Mouse (Mus musculus) naive thymus-derived CD4-positive, alpha-beta T cell, adult 5 months (primary cell): ENCODE measurements around the gene Ppp4r1. TPM values are rescaled to one million over a fixed set of nuclear protein-coding genes. Genes with fewer than 3 reads are reported as not detected.

Source experiments
- polyA plus RNA-seq: library from polyadenylated mRNA; unstranded; fragments of 100-300 nt; shearing (Covaris generic); gene quantifications from one replicate; pipeline ENCODE4 v1.2.1, GENCODE M21; 2017

The Ppp4r1 gene
- 56.4 TPM for polyA plus RNA-seq

DNA sequence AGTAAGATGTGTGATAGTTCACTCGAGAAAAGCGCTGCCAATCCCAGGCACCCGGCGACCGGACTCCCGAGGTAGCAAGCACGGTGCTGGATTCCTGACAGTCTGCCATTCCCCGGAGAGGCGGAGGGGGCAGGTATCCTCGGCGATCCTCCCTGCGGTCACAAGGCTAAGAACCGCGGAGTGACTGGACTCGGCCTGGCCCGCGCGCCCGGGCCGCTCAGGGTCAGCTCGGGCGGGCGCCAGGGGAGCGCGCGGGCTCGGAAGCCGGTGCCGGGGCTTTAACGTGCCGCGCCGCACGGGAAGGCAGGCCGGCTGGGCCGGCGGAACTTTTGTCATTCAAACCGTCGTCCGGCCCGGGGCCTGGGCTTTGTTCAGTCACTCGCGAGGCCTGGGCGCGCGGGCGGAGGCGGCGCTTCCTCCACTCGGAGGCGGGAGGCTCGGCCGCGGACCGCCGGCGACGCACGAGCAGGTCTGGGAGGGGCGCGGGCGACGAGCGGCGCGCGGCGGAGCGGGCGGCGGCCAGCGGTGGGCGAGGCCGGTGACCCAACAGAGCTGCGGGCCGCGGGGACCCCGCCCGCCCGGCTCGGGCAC is at the start of gene Ppp4r1:
Gene Ppp4r1, plus strand, starts transcription at position 23 of the 591 bp plus-strand sequence.

DNA sequence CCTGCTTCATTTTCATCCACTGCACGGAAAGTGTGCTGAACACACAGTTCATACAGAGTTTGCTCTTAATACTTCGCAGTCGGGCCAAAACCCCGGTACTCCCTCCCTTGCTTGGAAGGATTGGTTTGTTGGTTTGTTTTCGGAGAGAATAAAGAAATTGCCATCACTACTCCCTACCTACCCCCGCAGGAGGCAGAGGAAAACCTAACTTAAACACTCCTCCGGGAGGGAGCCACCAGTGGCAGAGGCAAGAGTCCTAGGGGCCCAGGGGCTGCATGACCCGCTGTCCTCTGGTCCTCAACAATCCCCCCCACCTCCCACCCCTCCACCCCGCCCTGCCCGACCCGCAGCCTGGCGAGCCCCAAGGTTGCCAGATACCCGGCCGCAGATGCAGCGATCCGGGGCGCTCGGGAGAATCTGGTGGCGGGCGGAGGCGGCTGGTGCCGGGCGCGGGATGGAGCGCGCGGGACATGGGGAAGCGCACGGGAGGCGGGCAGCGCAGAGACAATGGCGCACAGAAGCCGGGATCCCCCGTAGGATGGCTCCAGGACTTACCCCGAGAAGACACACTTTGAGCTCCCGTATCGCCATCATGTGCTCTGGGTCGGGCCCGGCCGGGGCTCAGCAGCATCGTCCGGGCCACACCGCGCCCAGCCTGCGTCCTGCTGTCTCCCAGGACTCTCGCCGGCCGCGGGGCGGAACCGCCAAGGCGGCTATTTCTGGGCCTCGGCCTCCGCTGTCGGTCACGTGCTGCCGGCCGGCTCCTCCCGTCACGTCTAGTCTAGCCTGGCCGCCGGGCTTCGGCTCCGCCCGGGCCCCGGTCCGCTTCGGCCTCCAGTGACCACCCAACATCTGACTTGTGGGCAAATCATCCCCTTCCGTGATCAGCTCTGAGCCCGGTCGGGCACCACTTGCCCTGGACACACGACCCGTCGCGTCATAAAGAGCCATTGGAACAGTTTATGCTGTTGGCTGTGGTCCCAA is 10.1 kb upstream of the Ppp4r1 start, which contains the start of gene Rab31:
Gene Rab31, minus strand, starts transcription at position 802 of the 984 bp plus-strand sequence.

DNA sequence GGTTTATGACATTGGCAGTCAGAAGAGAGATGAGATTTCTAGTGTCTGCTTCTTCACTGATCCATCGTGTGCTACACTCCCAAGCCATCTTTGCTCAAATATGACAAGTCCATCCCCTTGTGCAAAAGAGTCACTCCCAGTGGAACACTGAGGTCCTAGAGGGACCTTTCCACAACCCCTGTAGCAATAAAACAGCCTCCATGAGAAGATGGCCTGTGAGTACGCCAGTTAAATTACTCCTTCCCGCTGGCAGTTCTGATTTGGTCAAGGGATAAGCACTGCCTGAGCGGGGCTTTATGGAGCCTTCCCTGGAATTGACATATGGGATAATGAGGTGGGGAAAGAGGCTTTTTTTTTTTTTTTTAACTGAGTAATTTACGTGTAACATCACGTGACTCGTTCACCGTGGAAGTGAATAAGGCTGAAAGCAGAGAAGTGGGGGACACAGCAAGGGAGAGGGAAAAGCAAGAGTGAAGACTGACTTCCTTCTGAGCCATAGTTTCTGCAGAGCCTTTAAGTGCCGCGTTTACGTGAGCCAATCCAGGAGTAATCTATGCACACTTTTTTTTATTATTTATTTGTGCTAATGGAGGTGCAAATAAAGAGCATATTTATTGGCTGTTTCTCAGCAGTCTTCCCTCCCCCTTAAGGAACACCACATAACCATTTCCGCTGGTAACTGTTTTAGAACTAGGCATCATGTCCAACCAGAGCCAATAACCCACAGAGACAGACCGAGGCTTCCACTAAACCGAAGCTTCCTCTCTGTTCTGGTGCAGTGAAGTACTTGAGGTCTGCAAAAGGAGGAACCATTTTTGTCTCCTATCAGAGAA is 103.5 kb downstream of the Ppp4r1 start, which contains the start of gene Ralbp1:
Gene Ralbp1, minus strand, starts transcription at position 102 of the 833 bp plus-strand sequence.

Other genes starting within 250 kb of the Ppp4r1 start
- gene Tmem232, start 241.8 kb upstream of the Ppp4r1 start, polyA plus RNA-seq = 0.27 TPM
- 221 TPM for gene Vapa, start 169.0 kb upstream of the Ppp4r1 start, polyA plus RNA-seq
- gene Txndc2, start 140.4 kb upstream of the Ppp4r1 start, polyA plus RNA-seq = not detected
- gene Rab31, start 9.8 kb upstream of the Ppp4r1 start, polyA plus RNA-seq = 1.1 TPM
- 91.8 TPM for gene Ralbp1, start 103.2 kb downstream of the Ppp4r1 start, polyA plus RNA-seq
- gene Twsg1, start 168.7 kb downstream of the Ppp4r1 start, polyA plus RNA-seq = 36.0 TPM